Mouse (Mus musculus) ovary, postnatal 14 days (tissue): ENCODE measurements at regions not wholly inside any gene's neighbourhood (a gene's known extent, or its start where the extent isn't known, plus 50 kb on each side); places are given as distances from the start of the nearest gene placed in this dataset.

Experiments
- DNase-seq: peaks from one replicate; pipeline ENCODE4 v3.0.0; 2022; ENCODE audit warnings: low spot score

DNA sequence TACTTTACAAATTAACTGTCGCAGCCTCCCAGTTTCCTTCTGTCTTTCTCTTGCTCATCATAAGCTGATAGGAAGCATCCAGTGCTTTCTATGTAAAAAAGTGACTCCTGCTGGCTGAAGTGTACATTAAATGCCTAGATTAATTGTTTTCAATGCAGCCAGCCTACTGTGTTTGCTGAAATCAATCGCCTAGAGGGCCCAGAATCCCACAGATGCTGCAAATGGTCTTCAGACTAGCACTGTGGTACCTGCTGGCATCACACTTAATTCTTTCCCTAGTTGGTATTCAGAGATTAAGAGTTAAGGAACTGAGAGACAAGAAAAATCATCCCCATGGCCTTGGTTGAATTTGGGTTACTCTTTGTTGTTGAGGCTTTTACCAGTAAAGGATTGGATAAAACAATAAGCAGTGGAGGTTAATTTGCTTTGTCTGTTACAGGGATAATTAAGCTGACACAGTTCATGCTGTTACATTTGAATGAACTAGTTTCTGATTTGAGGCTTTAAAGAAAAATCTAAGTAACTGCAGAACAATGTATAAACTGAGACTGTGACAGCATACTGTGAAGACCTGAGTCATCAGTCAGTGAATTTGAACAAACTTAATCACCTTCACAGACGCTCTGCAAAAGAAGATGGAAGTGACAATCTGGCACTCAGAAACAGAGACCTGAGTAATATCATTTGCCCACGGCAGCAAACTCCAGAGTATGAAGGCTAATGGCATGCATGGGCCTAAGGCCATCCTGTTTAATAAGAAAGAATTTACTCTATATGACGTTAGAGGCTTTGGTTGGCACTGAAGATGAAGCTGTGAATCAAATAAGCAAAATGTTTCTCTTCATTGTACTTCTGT is 339.0 kb upstream of the Ddi1 start:
- DNase-seq = no peak
